Mouse (Mus musculus) myocyte (in vitro differentiated cells): Measurements from ENCODE around the gene Fgr. TPM values are rescaled to one million over a fixed set of nuclear protein-coding genes. Genes with fewer than 3 reads are reported as not detected.
A peak's percentile ranks its signal among the peaks of the same experiment; 100 is the strongest.

ENCODE experiments used
- H3K27me3 ChIP-seq: one replicate; pipeline ENCODE4 v1.6.1; 2011; ENCODE audit not compliant: control insufficient read depth, insufficient read depth, insufficient read length
- H3K36me3 ChIP-seq: one replicate; pipeline ENCODE4 v1.6.1; 2011; ENCODE audit not compliant: control insufficient read depth, insufficient read depth
- H3K4me2 ChIP-seq: one replicate; pipeline ENCODE4 v1.6.1; 2011; ENCODE audit warnings: low read depth, control low read depth
- H3K4me3 ChIP-seq: one replicate; pipeline ENCODE4 v1.5.1; 2011; ENCODE audit warnings: mild to moderate bottlenecking, control low read depth, moderate library complexity
- H3K79me2 ChIP-seq: one replicate; pipeline ENCODE4 v1.6.1; 2011; ENCODE audit not compliant: control insufficient read depth, insufficient read depth
- H3ac ChIP-seq: one replicate; pipeline ENCODE4 v1.6.1; 2011; ENCODE audit not compliant: control insufficient read depth, insufficient read length
- CEBPB ChIP-seq: IDR thresholded peaks from 2 replicates; pipeline ENCODE4 v1.6.1; 2011; ENCODE audit warnings: mild to moderate bottlenecking, moderate library complexity; ENCODE audit not compliant: poor library complexity, insufficient read depth, severe bottlenecking
- E2F4 ChIP-seq: IDR thresholded peaks from one replicate; pipeline ENCODE4 v1.6.1; 2011; ENCODE audit warnings: mild to moderate bottlenecking, control low read depth, moderate library complexity; ENCODE audit not compliant: insufficient read depth
- MYOD1 ChIP-seq, 3 experiments: IDR thresholded peaks; one replicate each; pipeline ENCODE4 v1.6.1; 2011; ENCODE audit warnings: control low read depth in 2 of 3, low read depth in 2 of 3, mild to moderate bottlenecking in 2 of 3, moderate library complexity in 1 of 3; ENCODE audit not compliant: insufficient read length in 2 of 3, control insufficient read depth in 1 of 3
- MYOG ChIP-seq, 3 experiments: IDR thresholded peaks; one replicate each; pipeline ENCODE4 v1.6.1; 2011; ENCODE audit warnings: control low read depth in 2 of 3, low read depth in 2 of 3, mild to moderate bottlenecking in 2 of 3; ENCODE audit not compliant: insufficient read length in 2 of 3, control insufficient read depth in 1 of 3, insufficient read depth in 1 of 3
- POLR2A ChIP-seq: IDR thresholded peaks from one replicate; pipeline ENCODE4 v1.6.1; 2011; ENCODE audit warnings: low read depth, mild to moderate bottlenecking, control low read depth, moderate library complexity; ENCODE audit not compliant: insufficient read length
- POLR2AphosphoS2 ChIP-seq: IDR thresholded peaks from one replicate; pipeline ENCODE4 v1.6.1; 2011; ENCODE audit warnings: low read depth, control low read depth; ENCODE audit not compliant: insufficient read length
- REST ChIP-seq: IDR thresholded peaks from one replicate; pipeline ENCODE4 v1.6.1; 2011; ENCODE audit warnings: mild to moderate bottlenecking, control low read depth, moderate library complexity; ENCODE audit not compliant: insufficient read depth, insufficient read length
- SRF ChIP-seq: IDR thresholded peaks from one replicate; pipeline ENCODE4 v1.6.1; 2011; ENCODE audit warnings: low read depth; ENCODE audit not compliant: control insufficient read depth, insufficient read length
- TCF12 ChIP-seq: IDR thresholded peaks from one replicate; pipeline ENCODE4 v1.6.1; 2011; ENCODE audit warnings: mild to moderate bottlenecking, control low read depth; ENCODE audit not compliant: poor library complexity, insufficient read depth, severe bottlenecking
- USF1 ChIP-seq: IDR thresholded peaks from one replicate; pipeline ENCODE4 v1.6.1; 2011; ENCODE audit warnings: low read depth, mild to moderate bottlenecking, control low read depth, moderate library complexity
- polyA plus RNA-seq: library from polyadenylated mRNA; unstranded; fragments of >200 nt; fragmentation: generic; extraction: Trizol; gene quantifications from one replicate; pipeline ENCODE4 v1.2.1, GENCODE M21; 2012; ENCODE audit warnings: missing spikeins

Fgr gene
- polyA plus RNA-seq, 1 experiment = not detected

DNA sequence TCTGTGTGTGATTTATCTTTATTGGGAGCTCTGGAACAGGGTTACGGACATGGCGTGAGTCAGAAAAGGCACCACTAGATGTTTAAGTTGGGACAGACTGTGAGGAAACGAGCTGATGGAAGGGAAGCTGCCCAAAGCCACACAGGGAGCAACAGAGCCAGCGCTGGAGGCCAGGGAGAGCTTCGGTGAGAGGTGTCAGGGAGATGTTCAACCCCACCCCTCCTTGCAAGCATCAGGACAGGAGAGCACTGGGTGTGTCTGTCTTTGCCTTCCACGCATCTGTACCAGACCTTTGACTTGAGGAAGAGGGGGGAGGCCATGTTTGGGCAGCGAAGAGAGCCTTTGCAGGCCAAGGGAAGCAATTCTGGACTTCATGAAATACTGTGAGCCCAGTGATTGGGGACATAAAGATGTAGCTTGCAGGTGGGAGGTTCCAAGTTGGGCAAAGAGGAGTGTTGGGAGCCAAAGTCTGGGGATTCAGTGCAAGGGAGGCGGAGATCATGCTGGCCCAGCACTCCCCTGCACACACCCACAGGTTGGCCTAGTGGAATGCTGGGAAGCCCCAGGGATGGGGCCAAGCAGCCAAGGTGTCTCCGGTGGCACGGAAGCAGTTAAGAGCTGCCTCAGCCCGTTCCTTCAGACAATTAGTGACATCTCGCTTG lies 72.9 kb downstream of the Fgr start:
- no peak overlapping the region for H3K4me3 ChIP-seq
- no peaks in the 10 kb centered on the region for H3K27me3 ChIP-seq
- peak overlapping the region; percentile 9 for H3K4me2 ChIP-seq
- TF ChIP-seq CEBPB = no peak
- TF ChIP-seq POLR2A = no peak
- TF ChIP-seq POLR2AphosphoS2 = peak; percentile 8
- no peak for TF ChIP-seq SRF
- no peaks in the 10 kb centered on the region for H3K36me3 ChIP-seq
- H3ac ChIP-seq = no peak overlapping the region
- H3K79me2 ChIP-seq = peaks cover 99% of the 10 kb centered on the region

DNA sequence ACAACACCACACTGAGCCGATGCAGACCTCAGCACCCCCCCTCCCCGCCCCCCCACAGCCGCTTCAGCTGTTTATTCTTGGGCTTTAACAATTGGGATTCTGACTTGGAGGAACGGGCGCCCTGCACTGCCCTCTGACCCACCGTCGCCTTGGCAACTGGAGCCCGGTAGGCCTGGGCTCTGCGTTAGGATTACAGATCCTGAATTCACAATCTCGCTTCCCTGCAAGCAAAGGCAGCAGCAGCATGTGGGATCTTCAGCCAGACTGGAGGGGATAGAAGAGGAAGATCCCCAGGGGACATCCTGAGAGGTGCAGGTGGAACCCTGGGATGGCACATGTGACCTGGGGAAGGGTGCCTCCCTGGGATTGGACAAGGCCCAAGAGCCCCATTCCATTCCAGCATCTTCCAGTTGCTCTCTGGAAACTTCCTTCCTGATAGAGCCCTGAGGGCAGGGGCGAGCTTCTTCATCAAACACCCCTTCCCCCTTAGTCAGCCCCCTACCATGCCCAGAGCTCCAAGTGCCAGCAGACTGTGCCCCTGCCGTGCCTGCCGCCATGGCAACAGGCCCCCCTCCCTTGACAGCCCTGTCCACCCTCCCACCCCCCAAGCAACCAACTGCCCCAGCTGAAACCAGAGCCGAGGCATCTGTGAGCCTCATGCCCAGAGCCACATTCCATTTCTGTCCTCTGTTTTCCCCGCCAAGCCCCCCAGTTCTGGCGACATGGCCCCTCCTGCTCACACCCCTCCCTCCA lies 73.6 kb downstream of the Fgr start:
- peak in 1 of 3 experiments; percentile 22 for TF ChIP-seq MYOG (IDR thresholded peaks at IDR 0.05; ENCODE audit: control insufficient read depth in 1 of 3, insufficient read depth in 1 of 3, insufficient read length in 2 of 3, low read depth in 2 of 3)
- TF ChIP-seq TCF12 = no peak
- peak; percentile 7 for TF ChIP-seq POLR2AphosphoS2
- no peak for TF ChIP-seq SRF
- no peaks in the 10 kb centered on the region for H3K36me3 ChIP-seq
- H3K27me3 ChIP-seq = no peaks in the 10 kb centered on the region
- H3K79me2 ChIP-seq = peaks cover 99% of the 10 kb centered on the region
- H3ac ChIP-seq = no peak overlapping the region
- no peak overlapping the region for H3K4me2 ChIP-seq
- H3K4me3 ChIP-seq = no peak overlapping the region

DNA sequence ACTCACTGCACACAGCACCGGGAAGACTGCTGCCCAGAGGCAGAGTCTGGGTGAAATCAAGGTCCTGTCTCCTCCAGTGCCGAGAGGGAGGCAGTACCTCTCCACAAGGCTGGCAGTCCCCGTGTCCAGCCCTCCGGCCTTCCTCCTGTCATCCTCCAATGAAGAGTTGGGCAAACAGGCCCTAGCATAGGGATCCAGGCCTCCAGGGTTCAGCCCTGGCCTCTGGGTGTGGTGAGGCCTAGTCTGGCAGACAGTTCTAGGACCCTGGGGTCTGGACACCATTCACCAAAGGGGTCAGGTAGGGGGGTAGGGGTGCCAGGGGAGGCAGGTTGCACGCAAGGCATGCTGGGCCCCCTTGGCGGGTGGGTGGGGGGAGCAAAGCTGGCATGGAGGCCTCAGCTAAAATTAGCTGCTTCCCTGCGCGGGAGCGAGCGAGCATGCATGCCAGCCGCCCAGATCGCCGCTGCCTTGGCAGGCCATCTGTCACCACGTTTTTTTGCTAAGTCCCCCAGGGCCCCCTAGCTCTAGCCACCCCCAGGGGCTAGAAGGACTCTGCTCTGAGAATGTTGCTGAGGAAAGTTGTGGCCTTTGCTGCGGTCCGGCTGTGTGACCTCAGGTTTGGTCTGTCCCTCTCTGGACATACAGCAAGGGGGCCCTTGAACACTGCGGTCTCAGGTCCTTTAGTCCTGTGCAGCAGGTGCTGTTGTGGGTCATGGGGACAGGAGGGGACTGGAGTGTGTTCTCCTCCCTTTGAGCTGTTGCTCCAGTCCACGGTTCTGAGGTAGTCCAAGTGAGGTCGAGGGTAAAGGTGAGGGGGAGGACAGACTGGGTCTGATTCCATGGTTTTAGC lies 75.4 kb downstream of the Fgr start:
- no peaks in the 10 kb centered on the region for H3K36me3 ChIP-seq
- TF ChIP-seq REST (no peak), MYOD1 (IDR thresholded peaks at IDR 0.05; ENCODE audit: control insufficient read depth in 1 of 3, insufficient read length in 2 of 3, low read depth in 2 of 3) (peak in 1 of 3 experiments; percentile 9), POLR2A (peak; percentile 22)
- H3K4me2 ChIP-seq = peak overlapping the region; percentile 40
- H3ac ChIP-seq = no peak overlapping the region
- no peak overlapping the region for H3K4me3 ChIP-seq
- no peaks in the 10 kb centered on the region for H3K27me3 ChIP-seq
- H3K79me2 ChIP-seq = peaks cover 93% of the 10 kb centered on the region

DNA sequence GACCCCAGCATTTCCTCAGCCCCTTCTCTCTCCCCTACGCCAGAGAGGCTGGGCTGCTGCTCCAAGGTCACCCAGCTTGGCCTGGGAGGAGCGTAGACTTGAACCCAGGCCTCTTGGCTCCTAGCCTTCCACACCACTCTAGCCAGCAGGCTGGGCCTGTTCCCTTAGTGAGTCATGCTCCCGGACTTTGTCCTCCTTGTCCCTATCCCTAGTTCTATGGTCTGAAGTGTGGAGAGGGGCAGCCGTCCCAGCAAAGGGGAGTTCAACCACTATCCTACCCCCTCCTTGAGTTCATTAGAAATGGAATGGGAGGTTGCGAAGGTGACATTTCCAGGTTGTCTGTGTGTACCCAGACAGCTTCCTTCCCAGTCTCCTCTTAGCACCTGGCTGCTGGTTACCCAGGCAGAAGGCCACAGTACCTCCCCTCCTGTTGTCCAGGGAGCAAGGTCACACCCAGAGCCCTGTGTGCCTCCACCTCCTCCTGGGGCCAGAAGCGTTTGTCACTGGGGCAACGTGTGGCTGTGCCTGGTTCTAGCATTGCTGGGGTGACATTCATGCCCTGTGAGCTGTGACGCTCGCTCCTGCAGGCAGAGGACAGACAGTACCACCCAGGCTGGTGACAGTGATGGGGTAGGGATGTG lies 76.4 kb downstream of the Fgr start:
- no peaks in the 10 kb centered on the region for H3K27me3 ChIP-seq
- no peaks in the 10 kb centered on the region for H3K36me3 ChIP-seq
- no peak overlapping the region for H3K4me3 ChIP-seq
- peak overlapping the region; percentile 40 for H3K4me2 ChIP-seq
- no peak for TF ChIP-seq E2F4
- peak in 1 of 3 experiments; percentile 15 for TF ChIP-seq MYOG (IDR thresholded peaks at IDR 0.05; ENCODE audit: control insufficient read depth in 1 of 3, insufficient read depth in 1 of 3, insufficient read length in 2 of 3, low read depth in 2 of 3)
- TF ChIP-seq MYOD1 (IDR thresholded peaks at IDR 0.05; ENCODE audit: control insufficient read depth in 1 of 3, insufficient read length in 2 of 3, low read depth in 2 of 3) = peak in 1 of 3 experiments; percentile 2
- TF ChIP-seq POLR2AphosphoS2 = no peak
- peak; percentile 16 for TF ChIP-seq POLR2A
- no peak overlapping the region for H3ac ChIP-seq
- peaks cover 82% of the 10 kb centered on the region for H3K79me2 ChIP-seq

DNA sequence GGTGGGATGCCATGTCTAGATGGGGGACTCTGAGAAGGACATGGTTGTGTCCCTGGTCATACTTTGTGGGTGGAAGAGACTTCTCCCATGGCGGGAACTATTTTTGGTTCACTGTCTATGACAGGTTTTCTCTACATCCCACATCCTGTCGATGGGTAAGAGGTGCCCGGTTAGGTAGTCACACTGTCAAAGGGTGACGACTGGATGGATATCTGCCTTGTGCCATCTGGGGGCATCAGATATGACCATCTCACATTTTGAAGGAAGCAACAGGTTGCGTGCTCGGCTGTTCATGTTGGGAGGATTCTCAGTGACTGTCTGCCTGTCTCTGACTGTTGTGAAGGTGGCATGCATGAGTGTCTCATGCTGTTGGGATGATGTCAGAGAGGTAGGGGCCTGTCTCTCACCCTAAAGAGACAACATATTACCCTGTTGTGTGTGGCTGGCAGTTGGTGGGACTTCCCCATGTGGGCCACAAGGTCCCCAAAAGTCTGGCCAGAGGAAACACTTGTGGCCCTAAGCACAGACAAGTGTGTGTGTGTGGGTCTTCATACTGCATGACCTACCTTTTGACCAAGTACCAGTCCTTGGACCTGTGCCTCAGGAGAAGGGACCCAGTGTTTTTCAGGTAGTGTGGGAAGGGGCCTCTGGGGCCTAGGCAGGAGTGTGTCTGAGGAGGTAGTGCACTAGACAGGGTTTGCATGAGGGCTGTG lies 77.1 kb downstream of the Fgr start:
- Histone ChIP-seq H3K27me3 (no peaks in the 10 kb centered on the region), H3ac (no peak overlapping the region), H3K79me2 (peaks cover 76% of the 10 kb centered on the region), H3K4me3 (no peak overlapping the region), H3K36me3 (no peaks in the 10 kb centered on the region), H3K4me2 (no peak overlapping the region)
- peak; percentile 7 for TF ChIP-seq POLR2AphosphoS2
- TF ChIP-seq USF1 = no peak
